In the genomic region with DNA sequence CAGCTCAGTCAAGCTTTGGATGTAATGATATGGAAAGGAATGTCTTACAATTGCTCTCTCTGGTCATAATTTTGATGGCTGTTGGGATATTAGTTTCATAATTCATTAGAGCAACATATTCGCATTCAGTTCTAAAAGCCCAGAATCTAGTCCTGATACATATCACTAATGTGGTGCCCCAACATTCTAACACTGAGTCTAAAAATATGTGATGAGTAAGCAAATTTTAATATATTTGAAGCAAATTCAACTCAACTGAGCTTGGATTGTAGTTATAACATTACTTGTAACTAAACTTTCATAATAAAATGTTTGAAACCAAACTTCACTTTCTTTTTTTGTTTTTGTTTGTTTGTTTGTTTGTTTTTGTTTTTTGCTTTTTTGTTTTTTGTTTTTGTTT, we compare ENCODE assay signal across 36 mouse cellular contexts. TPM values are rescaled to one million over a fixed set of nuclear protein-coding genes. Genes with fewer than 3 reads are reported as not detected.
"Had no signal": no experiment of that assay in that cellular context is flagged by ENCODE, and none has a peak within 500 bp of the region (broad histone marks: within the 10 kb centered on the region; RNA-seq: fewer than 3 reads in every experiment).

No protein-coding gene starts in this region.

- H3K36me3 ChIP-seq: hindbrain, embryonic 10.5 days; hindbrain, embryonic 12.5 days; hindbrain, embryonic 13.5 days; hindbrain, embryonic 15.5 days; intestine, embryonic 15.5 days had no signal

- H3K27me3 ChIP-seq: heart, embryonic 12.5 days; heart, embryonic 13.5 days; heart, embryonic 15.5 days; hindbrain, embryonic 12.5 days; hindbrain, embryonic 13.5 days; hindbrain, embryonic 15.5 days; intestine, embryonic 15.5 days; kidney, embryonic 15.5 days had no signal

- H3K9me3 ChIP-seq: heart, embryonic 10.5 days; heart, embryonic 12.5 days; heart, embryonic 13.5 days; heart, embryonic 15.5 days; hindbrain, embryonic 10.5 days; hindbrain, embryonic 12.5 days; hindbrain, embryonic 13.5 days; hindbrain, embryonic 15.5 days; intestine, embryonic 15.5 days; kidney, embryonic 15.5 days had no signal

- DNase-seq: heart, postnatal 10 days; heart, postnatal 14 days; heart, postnatal 36 days; heart, postnatal 4 days; kidney, adult 11 months; kidney, adult 18-20 months; kidney, adult 2 months; kidney, adult 8-10 months; kidney, adult 9 months; kidney, postnatal 10 days; kidney, postnatal 14 days; kidney, postnatal 25 days; kidney, postnatal 36 days; kidney, postnatal 4 days; layer of hippocampus, adult 9-11 months; layer of hippocampus, postnatal 36 days had no signal

- H3K4me2 ChIP-seq: heart, embryonic 11.5 days; heart, embryonic 12.5 days; heart, embryonic 13.5 days; heart, embryonic 15.5 days; hindbrain, embryonic 12.5 days; hindbrain, embryonic 13.5 days; hindbrain, embryonic 14.5 days; hindbrain, embryonic 15.5 days; intestine, embryonic 15.5 days; kidney, embryonic 15.5 days had no signal

- H3K4me1 ChIP-seq: heart, embryonic 10.5 days; heart, embryonic 12.5 days; heart, embryonic 13.5 days; heart, embryonic 15.5 days; hindbrain, embryonic 10.5 days; hindbrain, embryonic 12.5 days; hindbrain, embryonic 13.5 days; hindbrain, embryonic 15.5 days; intestine, embryonic 15.5 days; kidney, embryonic 15.5 days had no signal

- H3K27ac ChIP-seq: heart, embryonic 10.5 days; heart, embryonic 13.5 days; heart, embryonic 15.5 days; hindbrain, embryonic 10.5 days; hindbrain, embryonic 12.5 days; hindbrain, embryonic 13.5 days; hindbrain, embryonic 14.5 days; hindbrain, embryonic 15.5 days; hindbrain, postnatal 0 days; intestine, embryonic 15.5 days; kidney, embryonic 15.5 days; kidney, postnatal 0 days; layer of hippocampus, adult 2 months had no signal

- ATAC-seq: hindbrain, embryonic 16.5 days; hindbrain, postnatal 0 days; inflammation-experienced regulatory T-cells, adult 6 months; intestine, embryonic 15.5 days; intestine, embryonic 16.5 days; intestine, postnatal 0 days had no signal

- H3K9ac ChIP-seq: heart, embryonic 12.5 days; heart, embryonic 13.5 days; heart, embryonic 15.5 days; hindbrain, embryonic 12.5 days; hindbrain, embryonic 13.5 days; hindbrain, embryonic 14.5 days; hindbrain, embryonic 15.5 days; intestine, embryonic 15.5 days; kidney, embryonic 15.5 days had no signal

- H3K4me3 ChIP-seq: heart, embryonic 10.5 days; heart, embryonic 12.5 days; heart, embryonic 13.5 days; heart, embryonic 15.5 days; hindbrain, embryonic 10.5 days; hindbrain, embryonic 12.5 days; hindbrain, embryonic 13.5 days; hindbrain, embryonic 15.5 days; intestine, embryonic 15.5 days; kidney, embryonic 15.5 days; layer of hippocampus, adult 2 months had no signal

RNA-seq across cellular contexts. Expression of gene Col3a1, which starts 17.8 kb away (rescaled TPM):
- total RNA-seq: hematopoietic stem cell, adult 5-6 weeks had no signal
- polyA plus RNA-seq: inflammation-experienced regulatory T-cells, adult 6 months had no signal
